Mouse (Mus musculus): Measurements from ENCODE around the gene Snx17. TPM values are rescaled to one million over a fixed set of nuclear protein-coding genes. Genes with fewer than 3 reads are reported as not detected.

Snx17 gene
- total and polyA plus RNA-seq, 2 experiments from 2014 or later: 112 to 120 TPM

DNA sequence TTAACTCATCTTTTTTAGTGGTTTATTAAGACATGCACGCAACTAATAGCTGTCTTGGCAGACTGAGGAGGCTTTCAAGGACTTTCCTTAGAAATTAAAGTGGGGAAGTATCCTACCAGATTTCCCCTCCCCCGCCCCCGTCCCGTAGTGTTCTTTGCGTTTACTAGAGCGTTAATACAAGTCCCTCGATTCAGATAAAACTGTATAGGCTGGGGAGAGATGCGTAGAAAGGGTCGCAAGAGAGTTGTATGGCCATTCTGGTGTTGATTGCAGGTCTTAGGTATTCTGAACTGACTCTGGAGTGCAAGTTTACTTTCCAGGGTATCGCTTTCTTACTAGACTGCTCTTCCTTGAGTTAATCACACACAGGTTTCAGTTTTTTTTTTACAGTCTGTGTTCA, 49.2 kb downstream of the Snx17 start:
- no peaks in the 10 kb centered on the region for H3K27me3 ChIP-seq (ENCODE audit: control insufficient read depth, insufficient read depth, low read length)
- no peaks in the 10 kb centered on the region for H3K9me3 ChIP-seq (replicated peaks; ENCODE audit: control insufficient read depth, low read length)
- H3K36me3 ChIP-seq (replicated peaks; ENCODE audit: control insufficient read depth, insufficient read depth, low read length): peaks cover 36% of the 10 kb centered on the region
- peak overlapping the region; percentile 92 for H3K9ac ChIP-seq (replicated peaks; ENCODE audit: low read depth, low read length)
- H3K4me2 ChIP-seq (ENCODE audit: low read depth, low read length): peak overlapping the region; percentile 81
- peak overlapping the region; percentile 81 for H3K4me3 ChIP-seq (ENCODE audit: low read depth, low read length)
- peaks cover 6% of the 10 kb centered on the region for H3K4me1 ChIP-seq (ENCODE audit: control insufficient read depth, insufficient read depth)
- TF ChIP-seq EP300 (IDR thresholded peaks at IDR 0.05; ENCODE audit: low read depth): no peak
- TF ChIP-seq CTCF (IDR thresholded peaks at IDR 0.05; ENCODE audit: low read depth): no peak
- DNase-seq (ENCODE audit: low spot score) (no peak), ATAC-seq (ENCODE audit: insufficient read depth, low read depth) (no peak)
- H3K27ac ChIP-seq (ENCODE audit: low read depth): peak overlapping the region; percentile 97; the same call in 1 of the 2 replicates
- 16% methylated on average over 10 of the region's 10 CpGs for WGBS

Other genes starting within 250 kb of the Snx17 start
- gene Cgref1, start 247.6 kb upstream of the Snx17 start, total RNA-seq (2014; rRNA removed; ENCODE audit: low replicate concordance): 0.77 and 3.0 TPM in 2 replicates
- 1.1 and 1.2 TPM in 2 replicates for gene Cgref1, start 247.6 kb upstream of the Snx17 start, polyA plus RNA-seq (2015; fragmentation: Nextera tagmentation; extraction: Ambion mirVana)
- gene Preb, start 232.9 kb upstream of the Snx17 start, total RNA-seq (2014; rRNA removed; ENCODE audit: low replicate concordance): 20.8 and 40.0 TPM in 2 replicates
- gene Preb, start 232.9 kb upstream of the Snx17 start, polyA plus RNA-seq (2015; fragmentation: Nextera tagmentation; extraction: Ambion mirVana): 54.3 and 64.3 TPM in 2 replicates
- not detected in 2 replicates for gene Tcf23, start 224.6 kb upstream of the Snx17 start, total RNA-seq (2014; rRNA removed; ENCODE audit: low replicate concordance)
- 0.15 and 0.21 TPM in 2 replicates for gene Tcf23, start 224.6 kb upstream of the Snx17 start, polyA plus RNA-seq (2015; fragmentation: Nextera tagmentation; extraction: Ambion mirVana)
- gene Atraid, start 144.9 kb upstream of the Snx17 start, total RNA-seq (2014; rRNA removed; ENCODE audit: low replicate concordance): 141 and 177 TPM in 2 replicates
- 166 and 176 TPM in 2 replicates for gene Atraid, start 144.9 kb upstream of the Snx17 start, polyA plus RNA-seq (2015; fragmentation: Nextera tagmentation; extraction: Ambion mirVana)
- gene Slc5a6, start 144.3 kb upstream of the Snx17 start, total RNA-seq (2014; rRNA removed; ENCODE audit: low replicate concordance): 7.1 and 7.7 TPM in 2 replicates
- gene Slc5a6, start 144.3 kb upstream of the Snx17 start, polyA plus RNA-seq (2015; fragmentation: Nextera tagmentation; extraction: Ambion mirVana): 5.2 and 5.5 TPM in 2 replicates
- 24.6 and 74.6 TPM in 2 replicates for gene Cad, start 138.4 kb upstream of the Snx17 start, total RNA-seq (2014; rRNA removed; ENCODE audit: low replicate concordance)
- gene Cad, start 138.4 kb upstream of the Snx17 start, polyA plus RNA-seq (2015; fragmentation: Nextera tagmentation; extraction: Ambion mirVana): 5.4 and 5.7 TPM in 2 replicates
- gene Dnajc5g, start 86.9 kb upstream of the Snx17 start, total RNA-seq (2014; rRNA removed; ENCODE audit: low replicate concordance): not detected in 2 replicates
- gene Dnajc5g, start 86.9 kb upstream of the Snx17 start, polyA plus RNA-seq (2015; fragmentation: Nextera tagmentation; extraction: Ambion mirVana): not detected in 2 replicates
- not detected in 2 replicates for gene Slc30a3, start 85.0 kb upstream of the Snx17 start, total RNA-seq (2014; rRNA removed; ENCODE audit: low replicate concordance)
- 0.08 and 0.18 TPM in 2 replicates for gene Slc30a3, start 85.0 kb upstream of the Snx17 start, polyA plus RNA-seq (2015; fragmentation: Nextera tagmentation; extraction: Ambion mirVana)
- 4.2 and 8.8 TPM in 2 replicates for gene Trim54, start 76.5 kb upstream of the Snx17 start, total RNA-seq (2014; rRNA removed; ENCODE audit: low replicate concordance)
- 16.4 and 16.5 TPM in 2 replicates for gene Trim54, start 76.5 kb upstream of the Snx17 start, polyA plus RNA-seq (2015; fragmentation: Nextera tagmentation; extraction: Ambion mirVana)
- gene Ucn, start 54.4 kb upstream of the Snx17 start, total RNA-seq (2014; rRNA removed; ENCODE audit: low replicate concordance): not detected in 2 replicates
- gene Ucn, start 54.4 kb upstream of the Snx17 start, polyA plus RNA-seq (2015; fragmentation: Nextera tagmentation; extraction: Ambion mirVana): not detected in 2 replicates
- 157 and 202 TPM in 2 replicates for gene Mpv17, start 39.0 kb upstream of the Snx17 start, total RNA-seq (2014; rRNA removed; ENCODE audit: low replicate concordance)
- 80.1 and 83.0 TPM in 2 replicates for gene Mpv17, start 39.0 kb upstream of the Snx17 start, polyA plus RNA-seq (2015; fragmentation: Nextera tagmentation; extraction: Ambion mirVana)
- gene Gm29609, start 13.3 kb upstream of the Snx17 start, total RNA-seq (2014; rRNA removed; ENCODE audit: low replicate concordance): 6.6 and 9.9 TPM in 2 replicates
- 0.80 and 1.1 TPM in 2 replicates for gene Gm29609, start 13.3 kb upstream of the Snx17 start, polyA plus RNA-seq (2015; fragmentation: Nextera tagmentation; extraction: Ambion mirVana)
- 15.7 and 42.7 TPM in 2 replicates for gene Gtf3c2, start 13.1 kb upstream of the Snx17 start, total RNA-seq (2014; rRNA removed; ENCODE audit: low replicate concordance)
- gene Gtf3c2, start 13.1 kb upstream of the Snx17 start, polyA plus RNA-seq (2015; fragmentation: Nextera tagmentation; extraction: Ambion mirVana): 18.3 and 20.5 TPM in 2 replicates
- gene Eif2b4, start 203 bp downstream of the Snx17 start, total RNA-seq (2014; rRNA removed; ENCODE audit: low replicate concordance): 27.1 and 36.7 TPM in 2 replicates
- gene Eif2b4, start 203 bp downstream of the Snx17 start, polyA plus RNA-seq (2015; fragmentation: Nextera tagmentation; extraction: Ambion mirVana): 60.2 and 60.7 TPM in 2 replicates
- 2.9 and 30.7 TPM in 2 replicates for gene Zfp513, start 9.1 kb downstream of the Snx17 start, total RNA-seq (2014; rRNA removed; ENCODE audit: low replicate concordance)
- 2.9 and 3.4 TPM in 2 replicates for gene Zfp513, start 9.1 kb downstream of the Snx17 start, polyA plus RNA-seq (2015; fragmentation: Nextera tagmentation; extraction: Ambion mirVana)
- 48.7 and 51.7 TPM in 2 replicates for gene Ppm1g, start 27.5 kb downstream of the Snx17 start, total RNA-seq (2014; rRNA removed; ENCODE audit: low replicate concordance)
- 61.0 and 68.0 TPM in 2 replicates for gene Ppm1g, start 27.5 kb downstream of the Snx17 start, polyA plus RNA-seq (2015; fragmentation: Nextera tagmentation; extraction: Ambion mirVana)
- 120 and 124 TPM in 2 replicates for gene Nrbp1, start 47.6 kb downstream of the Snx17 start, total RNA-seq (2014; rRNA removed; ENCODE audit: low replicate concordance)
- gene Nrbp1, start 47.6 kb downstream of the Snx17 start, polyA plus RNA-seq (2015; fragmentation: Nextera tagmentation; extraction: Ambion mirVana): 100 and 104 TPM in 2 replicates
- not detected in 2 replicates for gene Gm9970, start 48.0 kb downstream of the Snx17 start, total RNA-seq (2014; rRNA removed; ENCODE audit: low replicate concordance)
- 0.70 and 1.1 TPM in 2 replicates for gene Gm9970, start 48.0 kb downstream of the Snx17 start, polyA plus RNA-seq (2015; fragmentation: Nextera tagmentation; extraction: Ambion mirVana)
- 2.0 and 2.6 TPM in 2 replicates for gene Krtcap3, start 58.5 kb downstream of the Snx17 start, total RNA-seq (2014; rRNA removed; ENCODE audit: low replicate concordance)
- 1.7 and 2.7 TPM in 2 replicates for gene Krtcap3, start 58.5 kb downstream of the Snx17 start, polyA plus RNA-seq (2015; fragmentation: Nextera tagmentation; extraction: Ambion mirVana)
- 30.3 and 40.9 TPM in 2 replicates for gene Ift172, start 97.9 kb downstream of the Snx17 start, total RNA-seq (2014; rRNA removed; ENCODE audit: low replicate concordance)
- gene Ift172, start 97.9 kb downstream of the Snx17 start, polyA plus RNA-seq (2015; fragmentation: Nextera tagmentation; extraction: Ambion mirVana): 14.6 and 16.5 TPM in 2 replicates
- gene Fndc4, start 102.9 kb downstream of the Snx17 start, total RNA-seq (2014; rRNA removed; ENCODE audit: low replicate concordance): 21.2 and 27.4 TPM in 2 replicates
- 5.4 and 6.2 TPM in 2 replicates for gene Fndc4, start 102.9 kb downstream of the Snx17 start, polyA plus RNA-seq (2015; fragmentation: Nextera tagmentation; extraction: Ambion mirVana)
- 0.12 TPM in 1 of 2 replicates, not detected in the other for gene Gckr, start 104.2 kb downstream of the Snx17 start, total RNA-seq (2014; rRNA removed; ENCODE audit: low replicate concordance)
- 0.04 TPM in 1 of 2 replicates, not detected in the other for gene Gckr, start 104.2 kb downstream of the Snx17 start, polyA plus RNA-seq (2015; fragmentation: Nextera tagmentation; extraction: Ambion mirVana)

All from heart, postnatal 0 days (tissue).